Comparison of ENCODE assay signal across 9 mouse cellular contexts in the genomic region with DNA sequence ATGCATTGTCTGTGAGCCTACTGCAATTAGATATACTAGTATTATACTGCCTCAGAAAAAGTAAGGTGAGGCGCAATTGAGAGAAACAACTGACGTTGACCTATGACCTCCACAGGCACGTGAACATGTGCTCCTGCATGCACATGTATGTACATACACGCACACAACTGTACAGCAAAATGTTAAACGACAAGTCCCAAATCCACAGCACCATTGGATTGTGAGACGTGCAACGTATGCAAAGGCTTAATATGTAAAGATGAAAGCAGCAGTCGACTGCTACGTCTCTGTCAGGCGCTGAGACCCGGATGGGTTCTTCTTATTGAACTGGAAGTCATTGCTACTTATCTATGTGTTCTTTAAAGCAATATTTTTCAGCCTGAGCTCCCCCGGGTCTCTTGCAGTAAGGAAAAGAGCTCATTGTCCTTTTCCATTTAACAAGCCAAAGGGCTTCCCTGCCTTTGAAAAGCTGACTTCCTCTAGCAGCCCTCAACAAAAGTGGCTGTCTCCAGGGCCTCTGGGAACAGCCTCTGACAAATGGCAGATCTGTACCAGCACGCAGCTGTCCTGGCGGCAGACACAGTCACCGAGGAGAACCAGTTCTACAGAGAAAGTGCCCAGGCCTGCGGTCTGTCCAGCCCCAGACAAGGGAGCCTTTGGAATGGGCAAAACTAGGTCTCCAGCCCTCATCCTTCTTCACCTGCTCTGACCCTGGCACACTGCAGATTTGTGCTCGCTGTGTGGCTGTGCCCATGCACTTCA. TPM values are rescaled to one million over a fixed set of nuclear protein-coding genes. Genes with fewer than 3 reads are reported as not detected.
A peak's percentile ranks its signal among the peaks of the same experiment; 100 is the strongest.
DNase-seq lines count a peak whose midpoint lies in the region; ATAC-seq and TF ChIP-seq lines count a peak whose summit lies in the region.
"Had no signal": no experiment of that assay in that cellular context is flagged by ENCODE, and none has a peak within 500 bp of the region (broad histone marks: within the 10 kb centered on the region; RNA-seq: fewer than 3 reads in every experiment).

No protein-coding gene starts in this region.

- intact Hi-C loops in gastrocnemius, postnatal 36 days (cut with DNase I), result no loop called here

- no peak overlapping the region for H3K4me2 ChIP-seq in embryonic facial prominence, embryonic 14.5 days (ENCODE audit: low read depth, low read length)
- no peak overlapping the region for H3K4me2 ChIP-seq in hindbrain, postnatal 0 days (ENCODE audit: low read depth, low read length)
- H3K4me2 ChIP-seq in neural tube, embryonic 13.5 days, result no peak overlapping the region
- H3K4me2 ChIP-seq: lung, embryonic 14.5 days had no signal

- no peak for ATAC-seq in embryonic facial prominence, embryonic 14.5 days (ENCODE audit: low read depth)
- peak; percentile 84 for ATAC-seq in hindbrain, postnatal 0 days
- ATAC-seq in neural tube, embryonic 13.5 days (ENCODE audit: low read depth), result peak; percentile 65
- ATAC-seq in granulocyte monocyte progenitor cell, adult 5-6 weeks (replicated peaks; ENCODE audit: poor library complexity, severe bottlenecking), result no peak
- ATAC-seq in CD4-positive, CD25-positive, alpha-beta regulatory T cell, adult 4 months, result no peak

- no peaks in the 10 kb centered on the region for H3K36me3 ChIP-seq in embryonic facial prominence, embryonic 14.5 days (ENCODE audit: control insufficient read depth, insufficient read depth, low read length)
- no peaks in the 10 kb centered on the region for H3K36me3 ChIP-seq in hindbrain, postnatal 0 days (ENCODE audit: insufficient read depth, low read length)
- H3K36me3 ChIP-seq in neural tube, embryonic 13.5 days, result no peaks in the 10 kb centered on the region

- no peak overlapping the region for H3K9ac ChIP-seq in embryonic facial prominence, embryonic 14.5 days (ENCODE audit: low read depth, low read length)
- no peak overlapping the region for H3K9ac ChIP-seq in hindbrain, postnatal 0 days (replicated peaks; ENCODE audit: low read length)
- no peak overlapping the region for H3K9ac ChIP-seq in neural tube, embryonic 13.5 days
- H3K9ac ChIP-seq: lung, embryonic 14.5 days had no signal

- 64% methylated on average over 17 of the region's 17 CpGs for WGBS in embryonic facial prominence, embryonic 14.5 days
- 42% methylated on average over 17 of the region's 17 CpGs for WGBS in hindbrain, postnatal 0 days
- WGBS in neural tube, embryonic 13.5 days, result 35% methylated on average over 17 of the region's 17 CpGs

- no peak for TF ChIP-seq CTCF in hindbrain, postnatal 0 days (IDR thresholded peaks at IDR 0.05; ENCODE audit: low read depth)

- no peaks in the 10 kb centered on the region for H3K27me3 ChIP-seq in embryonic facial prominence, embryonic 14.5 days (replicated peaks; ENCODE audit: control insufficient read depth, insufficient read depth, low read length)
- no peaks in the 10 kb centered on the region for H3K27me3 ChIP-seq in hindbrain, postnatal 0 days (ENCODE audit: insufficient read depth, low read length)
- no peaks in the 10 kb centered on the region for H3K27me3 ChIP-seq in neural tube, embryonic 13.5 days

- peaks cover 19% of the 10 kb centered on the region for H3K4me1 ChIP-seq in embryonic facial prominence, embryonic 14.5 days (ENCODE audit: control insufficient read depth, insufficient read depth, low read length)
- peaks cover 17% of the 10 kb centered on the region for H3K4me1 ChIP-seq in hindbrain, postnatal 0 days (ENCODE audit: insufficient read depth, low read length)
- H3K4me1 ChIP-seq in neural tube, embryonic 13.5 days (replicated peaks), result peaks cover 42% of the 10 kb centered on the region

- no peak overlapping the region for H3K4me3 ChIP-seq in embryonic facial prominence, embryonic 14.5 days (ENCODE audit: low read depth, low read length)
- H3K4me3 ChIP-seq in hindbrain, postnatal 0 days (ENCODE audit: low read length), result no peak overlapping the region
- no peak overlapping the region for H3K4me3 ChIP-seq in neural tube, embryonic 13.5 days

- no peak overlapping the region for H3K27ac ChIP-seq in embryonic facial prominence, embryonic 14.5 days (replicated peaks; ENCODE audit: low read depth, low read length)
- H3K27ac ChIP-seq in hindbrain, postnatal 0 days, result peak overlapping the region; percentile 49
- H3K27ac ChIP-seq in neural tube, embryonic 13.5 days (replicated peaks), result peak overlapping the region; percentile 61

- peak; percentile 14 for DNase-seq in gastrocnemius, postnatal 10 days
- DNase-seq in gastrocnemius, postnatal 36 days, result no peak
- DNase-seq in embryonic facial prominence, embryonic 14.5 days (ENCODE audit: low spot score), result peak; percentile 58
- DNase-seq in hindbrain, postnatal 0 days (ENCODE audit: low spot score), result peak; percentile 72
- no peak for DNase-seq in urinary bladder, postnatal 25 days (ENCODE audit: low spot score)
- DNase-seq: lung, embryonic 14.5 days had no signal

- H3K9me3 ChIP-seq in embryonic facial prominence, embryonic 14.5 days (ENCODE audit: control insufficient read depth, low read length), result no peaks in the 10 kb centered on the region
- H3K9me3 ChIP-seq in hindbrain, postnatal 0 days (ENCODE audit: low read length), result no peaks in the 10 kb centered on the region
- H3K9me3 ChIP-seq in neural tube, embryonic 13.5 days, result no peaks in the 10 kb centered on the region

RNA-seq across cellular contexts. Expression of a gene that starts 33.8 kb away (rescaled TPM):
- 10 to 100 TPM; 29.9 to 34.5 TPM for total RNA-seq in gastrocnemius, postnatal 10 days (2021)
- total RNA-seq in gastrocnemius, postnatal 36 days (2021), result 1 to 10 TPM; 7.3 to 8.6 TPM
- polyA plus RNA-seq in embryonic facial prominence, embryonic 14.5 days (2014; fragmentation: Nextera tagmentation; extraction: Ambion mirVana), result 11.0 and 12.3 TPM in 2 replicates
- 109 and 114 TPM in 2 replicates for total RNA-seq in hindbrain, postnatal 0 days (2014; rRNA removed)
- 25.0 and 26.5 TPM in 2 replicates for polyA plus RNA-seq in hindbrain, postnatal 0 days (2015; fragmentation: Nextera tagmentation; extraction: Ambion mirVana)
- polyA plus RNA-seq in neural tube, embryonic 13.5 days (2015; fragmentation: Nextera tagmentation; extraction: Ambion mirVana), result 30.6 and 34.0 TPM in 2 replicates
- 0.41 TPM in 1 of 2 replicates, not detected in the other for total RNA-seq in granulocyte monocyte progenitor cell, adult 5-6 weeks (2014; fragmentation: Nextera tagmentation)
- total RNA-seq in granulocyte monocyte progenitor cell, adult 5-6 weeks (2017), result 0.21 TPM in 1 of 2 replicates, not detected in the other
- not detected for polyA plus RNA-seq in CD4-positive, CD25-positive, alpha-beta regulatory T cell, adult 4 months (2017; shearing (Covaris generic))

Comparison
In these comparisons a context has a peak if more than half of its experiments do, and no peak if none do; other contexts are left out.
1. DNase-seq: peak in gastrocnemius, postnatal 10 days (single experiment), embryonic facial prominence, embryonic 14.5 days (single experiment) and hindbrain, postnatal 0 days (single experiment); none in gastrocnemius, postnatal 36 days (0 of 2) and urinary bladder, postnatal 25 days (single experiment).
2. ATAC-seq: peak in hindbrain, postnatal 0 days (single experiment) and neural tube, embryonic 13.5 days (single experiment); none in embryonic facial prominence, embryonic 14.5 days (single experiment), granulocyte monocyte progenitor cell, adult 5-6 weeks (single experiment) and CD4-positive, CD25-positive, alpha-beta regulatory T cell, adult 4 months (single experiment).
3. RNA of a gene that starts 33.8 kb away (total RNA-seq): 109 to 114 TPM in hindbrain, postnatal 0 days, 29.9 to 34.5 TPM in gastrocnemius, postnatal 10 days and 7.3 to 8.6 TPM in gastrocnemius, postnatal 36 days; 0.21 to 0.41 TPM in granulocyte monocyte progenitor cell, adult 5-6 weeks; every median in the first group is over 4 times any median in the second.